Mouse (Mus musculus) hindbrain, embryonic 16.5 days (tissue): ENCODE data around the gene Eif2d. TPM values are rescaled to one million over a fixed set of nuclear protein-coding genes. Genes with fewer than 3 reads are reported as not detected.

Experiments used
- polyA plus RNA-seq: library from polyadenylated mRNA; unstranded; fragments of >200 nt; fragmentation: Nextera tagmentation; extraction: Ambion mirVana; gene quantifications from 2 replicates; pipeline ENCODE4 v1.2.1, GENCODE M21; 2015

Eif2d gene
- polyA plus RNA-seq, 1 experiment from 2014 or later, result 50.5 TPM

Other genes starting within 250 kb of the Eif2d start
- gene Il20, start 241.7 kb upstream of the Eif2d start, polyA plus RNA-seq, result not detected in 2 replicates
- gene Il19, start 213.1 kb upstream of the Eif2d start, polyA plus RNA-seq, result not detected in 2 replicates
- gene Il10, start 133.3 kb upstream of the Eif2d start, polyA plus RNA-seq, result 0.16 TPM in 1 of 2 replicates, not detected in the other
- 9.1 and 15.7 TPM in 2 replicates for gene Mapkapk2, start 55.4 kb upstream of the Eif2d start, polyA plus RNA-seq
- gene Dyrk3, start 14.8 kb upstream of the Eif2d start, polyA plus RNA-seq, result 12.2 and 14.5 TPM in 2 replicates
- 5.5 and 6.7 TPM in 2 replicates for gene Rassf5, start 92.1 kb downstream of the Eif2d start, polyA plus RNA-seq
- 0.76 and 1.3 TPM in 2 replicates for gene Ikbke, start 126.4 kb downstream of the Eif2d start, polyA plus RNA-seq